Mouse (Mus musculus) stomach, postnatal 0 days (tissue): ENCODE data around the gene Grm1. TPM values are rescaled to one million over a fixed set of nuclear protein-coding genes. Genes with fewer than 3 reads are reported as not detected.

ENCODE experiments used
- ATAC-seq: fragments of 200-750 bp; cut with Nextera tagmentation; 2 replicates; pipeline ENCODE4 v1.8.0; 2017; ENCODE audit not compliant: low FRiP score, low TSS enrichment
- DNase-seq: peaks from one replicate; pipeline ENCODE4 v3.0.0-alpha.2; 2016; ENCODE audit warnings: low spot score
- H3K27ac ChIP-seq: fragments of 300-500 bp; sonication (generic); replicated peaks from 2 replicates; pipeline ENCODE4 v1.5.1; 2014; ENCODE audit warnings: mild to moderate bottlenecking, control low read depth
- H3K27me3 ChIP-seq: fragments of 300-500 bp; sonication (generic); 2 replicates; pipeline ENCODE4 v1.6.1; 2014; ENCODE audit warnings: low read length; ENCODE audit not compliant: control insufficient read depth, insufficient read depth
- H3K36me3 ChIP-seq: fragments of 300-500 bp; sonication (generic); 2 replicates; pipeline ENCODE4 v1.6.1; 2014; ENCODE audit warnings: low read length, mixed read lengths; ENCODE audit not compliant: control insufficient read depth, insufficient read depth
- H3K4me1 ChIP-seq: fragments of 300-500 bp; sonication (generic); replicated peaks from 2 replicates; pipeline ENCODE4 v1.6.1; 2014; ENCODE audit warnings: antibody characterized with exemption; ENCODE audit not compliant: control insufficient read depth, insufficient read depth
- H3K4me2 ChIP-seq: fragments of 300-500 bp; sonication (generic); replicated peaks from 2 replicates; pipeline ENCODE4 v1.6.1; 2014; ENCODE audit warnings: low read depth, mild to moderate bottlenecking, control low read depth, moderate library complexity
- H3K4me3 ChIP-seq: fragments of 300-500 bp; sonication (generic); 2 replicates; pipeline ENCODE4 v1.5.1; 2014; ENCODE audit warnings: low read depth, low read length, control low read depth
- H3K9ac ChIP-seq: fragments of 300-500 bp; sonication (generic); 2 replicates; pipeline ENCODE4 v1.6.1; 2014; ENCODE audit warnings: mild to moderate bottlenecking, low read length, control low read depth, mixed read lengths
- H3K9me3 ChIP-seq: fragments of 300-500 bp; sonication (generic); 2 replicates; pipeline ENCODE4 v1.6.1; 2016; ENCODE audit warnings: low read length; ENCODE audit not compliant: control insufficient read depth
- CTCF ChIP-seq: IDR thresholded peaks from 2 replicates; pipeline ENCODE4 v1.5.1; 2016; ENCODE audit warnings: antibody characterized with exemption, low read depth, mild to moderate bottlenecking, moderate library complexity
- EP300 ChIP-seq: optimal IDR thresholded peaks from 2 replicates; pipeline ENCODE3; 2016; ENCODE audit warnings: antibody characterized with exemption
- WGBS: fragments of 180-500 bp; shearing (Covaris S2); extraction: QIAGEN DNeasy Blood & Tissue Kit; methylation state at CpG from one replicate; pipeline ENCODE4 v1.1.7; 2014; 5-methylcytosine and 5-hydroxymethylcytosine counted together
- polyA plus RNA-seq: library from polyadenylated mRNA; unstranded; fragments of >200 nt; fragmentation: Nextera tagmentation; extraction: Ambion mirVana; gene quantifications from 2 replicates; pipeline ENCODE4 v1.2.1, GENCODE M21; 2015

Grm1 gene
- polyA plus RNA-seq, 1 experiment from 2014 or later: not detected

DNA sequence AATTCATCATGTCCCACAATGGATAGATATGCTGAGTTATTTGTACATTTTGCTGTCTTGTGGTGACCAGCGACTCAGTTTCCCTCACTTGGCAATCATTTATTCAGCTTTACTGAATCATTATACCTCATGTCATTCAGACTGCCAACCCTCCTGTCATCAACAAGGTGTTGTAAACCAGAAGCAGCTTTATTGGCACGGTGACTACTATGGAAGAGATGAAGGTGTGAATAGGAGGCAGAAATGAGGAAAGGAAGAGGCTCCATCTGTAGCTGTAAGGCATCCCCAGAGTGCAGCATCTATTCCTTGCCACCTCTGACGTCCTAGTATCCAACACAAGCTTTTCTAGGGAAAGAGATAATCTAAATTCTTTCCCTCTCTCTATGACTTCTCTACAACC, 247.3 kb downstream of the Grm1 start:
- H3K36me3 ChIP-seq: no peaks in the 10 kb centered on the region
- H3K9ac ChIP-seq: no peak overlapping the region
- no peak overlapping the region for H3K4me2 ChIP-seq
- TF ChIP-seq EP300 (no peak), CTCF (no peak)
- H3K27ac ChIP-seq: no peak overlapping the region
- H3K27me3 ChIP-seq: no peaks in the 10 kb centered on the region
- no peak for DNase-seq
- WGBS: 73% methylated on average over 3 of the region's 3 CpGs
- no peaks in the 10 kb centered on the region for H3K9me3 ChIP-seq
- ATAC-seq: no peak
- no peak overlapping the region for H3K4me3 ChIP-seq
- no peaks in the 10 kb centered on the region for H3K4me1 ChIP-seq

GRCm38 (mm10) chr10:10831141-10831540, 251.0 kb downstream of the Grm1 start:
- no peaks in the 10 kb centered on the region for H3K36me3 ChIP-seq
- ATAC-seq: no peak
- H3K9me3 ChIP-seq: no peaks in the 10 kb centered on the region
- TF ChIP-seq CTCF: no peak
- TF ChIP-seq EP300: no peak
- no peak overlapping the region for H3K27ac ChIP-seq
- H3K9ac ChIP-seq: no peak overlapping the region
- 75% methylated on average over 1 of the region's 1 CpGs for WGBS
- no peak overlapping the region for H3K4me3 ChIP-seq
- DNase-seq: no peak
- H3K27me3 ChIP-seq: no peaks in the 10 kb centered on the region
- H3K4me2 ChIP-seq: no peak overlapping the region
- no peaks in the 10 kb centered on the region for H3K4me1 ChIP-seq

GRCm38 (mm10) chr10:10827308-10827707, 254.8 kb downstream of the Grm1 start:
- H3K36me3 ChIP-seq: no peaks in the 10 kb centered on the region
- ATAC-seq (no peak), DNase-seq (no peak)

GRCm38 (mm10) chr10:10818061-10818460, 264.1 kb downstream of the Grm1 start:
- Histone ChIP-seq H3K36me3 (no peaks in the 10 kb centered on the region), H3K4me3 (no peak overlapping the region), H3K9me3 (no peaks in the 10 kb centered on the region), H3K4me2 (no peak overlapping the region), H3K9ac (no peak overlapping the region), H3K4me1 (no peaks in the 10 kb centered on the region), H3K27ac (no peak overlapping the region), H3K27me3 (no peaks in the 10 kb centered on the region)
- no peak for ATAC-seq
- TF ChIP-seq EP300 (no peak), CTCF (no peak)
- 80% methylated on average over 2 of the region's 2 CpGs for WGBS
- DNase-seq: no peak

More at GRCm38 (mm10) chr10:10827308-10827707, 254.8 kb downstream of the Grm1 start:
- no peaks in the 10 kb centered on the region for H3K9me3 ChIP-seq
- no peaks in the 10 kb centered on the region for H3K27me3 ChIP-seq
- no peak overlapping the region for H3K27ac ChIP-seq
- H3K4me2 ChIP-seq: no peak overlapping the region
- 75% methylated on average over 1 of the region's 1 CpGs for WGBS
- TF ChIP-seq CTCF (no peak), EP300 (no peak)
- no peaks in the 10 kb centered on the region for H3K4me1 ChIP-seq
- no peak overlapping the region for H3K9ac ChIP-seq
- no peak overlapping the region for H3K4me3 ChIP-seq

DNA sequence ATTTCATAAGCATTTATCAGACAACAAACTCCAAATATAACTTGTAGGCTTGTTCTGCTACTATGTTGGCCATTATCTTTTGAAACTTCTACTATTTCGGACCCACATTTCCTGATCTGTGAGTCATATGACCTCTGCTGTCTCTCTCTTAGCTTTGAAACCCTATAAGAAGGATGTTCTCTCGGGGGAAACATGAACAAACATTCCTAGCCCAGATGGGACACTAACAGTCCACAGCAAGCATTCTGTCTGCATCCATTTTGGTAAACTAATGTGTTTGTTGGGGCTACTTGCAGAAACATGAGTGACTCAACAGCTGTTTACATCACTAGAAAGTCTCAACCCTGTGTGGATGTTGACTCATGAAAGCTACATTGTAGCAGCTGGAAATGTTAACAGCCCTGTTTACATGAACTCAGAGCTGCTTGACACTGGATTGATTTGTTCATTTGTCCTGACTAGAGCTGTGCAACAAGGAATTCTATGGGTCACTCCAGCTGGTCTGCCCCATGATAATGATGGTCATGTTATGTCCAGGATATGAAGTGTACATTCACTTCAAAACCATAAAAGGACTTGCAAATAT, 267.4 kb downstream of the Grm1 start:
- no peak for DNase-seq
- H3K4me2 ChIP-seq: no peak overlapping the region
- H3K27ac ChIP-seq: no peak overlapping the region
- H3K9me3 ChIP-seq: no peaks in the 10 kb centered on the region
- TF ChIP-seq EP300 (no peak), CTCF (no peak)
- WGBS: 40% methylated on average over 2 of the region's 2 CpGs
- H3K4me1 ChIP-seq: no peaks in the 10 kb centered on the region
- H3K4me3 ChIP-seq: no peak overlapping the region
- H3K9ac ChIP-seq: no peak overlapping the region
- peak; percentile 49; the same call in 1 of the 2 replicates for ATAC-seq
- no peaks in the 10 kb centered on the region for H3K36me3 ChIP-seq
- no peaks in the 10 kb centered on the region for H3K27me3 ChIP-seq

GRCm38 (mm10) chr10:10812750-10813711, 269.1 kb downstream of the Grm1 start:
- Histone ChIP-seq H3K36me3 (no peaks in the 10 kb centered on the region), H3K27ac (no peak overlapping the region), H3K4me3 (no peak overlapping the region), H3K27me3 (no peaks in the 10 kb centered on the region), H3K9me3 (no peaks in the 10 kb centered on the region), H3K4me2 (no peak overlapping the region), H3K4me1 (no peaks in the 10 kb centered on the region), H3K9ac (no peak overlapping the region)
- DNase-seq (no peak), ATAC-seq (no peak)
- WGBS: 45% methylated on average over 5 of the region's 5 CpGs
- no peak for TF ChIP-seq EP300
- TF ChIP-seq CTCF: no peak
